Comparison of ENCODE assay signal across 9 mouse cellular contexts in genomic region chr1:93506944-93507676, GRCm38 (mm10). TPM values are rescaled to one million over a fixed set of nuclear protein-coding genes. Genes with fewer than 3 reads are reported as not detected.
DNase-seq lines count a peak whose midpoint lies in the region; ATAC-seq and TF ChIP-seq lines count a peak whose summit lies in the region.
"Had no signal": no experiment of that assay in that cellular context is flagged by ENCODE, and none has a peak within 500 bp of the region (broad histone marks: within the 10 kb centered on the region; RNA-seq: fewer than 3 reads in every experiment).

No protein-coding gene starts in this region.

- peak; percentile 34 to 71; a peak in 3 of 4 replicates for TF ChIP-seq EP300 in MEL (IDR thresholded peaks at IDR 0.05; ENCODE audit: low read depth in 1 of 2, low read length in 2 of 2)

- H3K9me3 ChIP-seq in MEL (replicated peaks; ENCODE audit: insufficient read depth, low read length): no peaks in the 10 kb centered on the region
- no peaks in the 10 kb centered on the region for H3K9me3 ChIP-seq in hindbrain, postnatal 0 days (ENCODE audit: low read length)
- H3K9me3 ChIP-seq: heart, embryonic 15.5 days; neural tube, embryonic 12.5 days had no signal

- peaks cover 4 to 8% of the 10 kb centered on the region in 2 experiments for H3K4me1 ChIP-seq in MEL (ENCODE audit: control insufficient read depth in 1 of 2, insufficient read depth in 2 of 2, low read length in 2 of 2)
- H3K4me1 ChIP-seq in hindbrain, postnatal 0 days (ENCODE audit: insufficient read depth, low read length): no peaks in the 10 kb centered on the region

- no peak overlapping the region for H3K4me3 ChIP-seq in layer of hippocampus, adult 2 months
- H3K4me3 ChIP-seq in MEL (ENCODE audit: control insufficient read depth in 1 of 2, insufficient read depth in 1 of 2, low read depth in 2 of 2, low read length in 2 of 2): no peak overlapping the region
- no peak overlapping the region for H3K4me3 ChIP-seq in hindbrain, postnatal 0 days (ENCODE audit: low read length)
- H3K4me3 ChIP-seq: heart, embryonic 15.5 days; neural tube, embryonic 12.5 days had no signal

- TF ChIP-seq POLR2A in MEL (IDR thresholded peaks at IDR 0.05; ENCODE audit: control insufficient read depth in 1 of 2, insufficient read depth in 1 of 2, low read depth in 1 of 2, low read length in 2 of 2, poor library complexity in 1 of 2): no peak

- peak in 1 of 2 experiments; percentile 5 for DNase-seq in layer of hippocampus, adult 2 months (ENCODE audit: low spot score in 2 of 2)
- no peak for DNase-seq in layer of hippocampus, postnatal 36 days
- DNase-seq in MEL (ENCODE audit: low read depth, low spot score): peak; percentile 86
- peak; percentile 50 for DNase-seq in c-Kit-positive CD71-positive TER-119-positive erythroid progenitor cells, embryonic 14.5 days (ENCODE audit: low spot score)
- peak; percentile 85 for DNase-seq in hindbrain, postnatal 0 days (ENCODE audit: low spot score)
- DNase-seq in naive thymus-derived CD4-positive, alpha-beta T cell, adult 2 months (ENCODE audit: low read depth): peak; percentile 74
- DNase-seq in urinary bladder, adult 18-20 months (ENCODE audit: low spot score in 2 of 2): no peak

- no peak overlapping the region for H3K27ac ChIP-seq in layer of hippocampus, adult 2 months
- H3K27ac ChIP-seq in MEL (ENCODE audit: control insufficient read depth, low read depth, low read length): 0 out of 2 replicates have a peak overlapping the region, but pooled peaks have one; percentile 32
- no peak overlapping the region for H3K27ac ChIP-seq in hindbrain, postnatal 0 days
- H3K27ac ChIP-seq: heart, embryonic 15.5 days; neural tube, embryonic 12.5 days had no signal

- H3K27me3 ChIP-seq in MEL (ENCODE audit: control insufficient read depth in 1 of 2, insufficient read depth in 2 of 2, low read length in 2 of 2): no peaks in the 10 kb centered on the region
- H3K27me3 ChIP-seq in hindbrain, postnatal 0 days (ENCODE audit: insufficient read depth, low read length): no peaks in the 10 kb centered on the region
- H3K27me3 ChIP-seq: heart, embryonic 15.5 days; neural tube, embryonic 12.5 days had no signal

- peaks cover 1% of the 10 kb centered on the region; the same call in 1 of the 2 replicates for H3K79me2 ChIP-seq in MEL (ENCODE audit: control insufficient read depth, insufficient read depth, low read length, poor library complexity)

- peak; percentile 81 for TF ChIP-seq CTCF in layer of hippocampus, adult 2 months (conservative IDR thresholded peaks at IDR 0.05)
- TF ChIP-seq CTCF in MEL (IDR thresholded peaks at IDR 0.05 in 2 of 3, conservative IDR thresholded peaks at IDR 0.05 in 1 of 3; ENCODE audit: control insufficient read depth in 1 of 3, insufficient read depth in 1 of 3, low read depth in 2 of 3, low read length in 3 of 3, poor library complexity in 1 of 3, severe bottlenecking in 1 of 3): peak; percentile 6 to 59 (median 27); a peak in 2 of 6 replicates
- TF ChIP-seq CTCF in hindbrain, postnatal 0 days (IDR thresholded peaks at IDR 0.05; ENCODE audit: low read depth): peak; percentile 59

- peak; percentile 57 for ATAC-seq in hindbrain, postnatal 0 days

- H3K36me3 ChIP-seq in MEL (ENCODE audit: control insufficient read depth in 1 of 2, insufficient read depth in 2 of 2, low read length in 2 of 2): peaks cover 15 to 51% of the 10 kb centered on the region in 2 experiments
- H3K36me3 ChIP-seq in hindbrain, postnatal 0 days (ENCODE audit: insufficient read depth, low read length): peaks cover 29% of the 10 kb centered on the region

- 46% methylated on average over 10 of the region's 10 CpGs for WGBS in hindbrain, postnatal 0 days

- peak; percentile 70 for TF ChIP-seq RAD21 in MEL (IDR thresholded peaks at IDR 0.05; ENCODE audit: low read depth, low read length)

- H3K4me2 ChIP-seq in hindbrain, postnatal 0 days (ENCODE audit: low read depth, low read length): no peak overlapping the region
- H3K4me2 ChIP-seq: heart, embryonic 15.5 days; neural tube, embryonic 12.5 days had no signal

- H3K9ac ChIP-seq in MEL (ENCODE audit: control insufficient read depth, low read depth, low read length, poor library complexity, severe bottlenecking): no peak overlapping the region
- no peak overlapping the region for H3K9ac ChIP-seq in hindbrain, postnatal 0 days (replicated peaks; ENCODE audit: low read length)
- H3K9ac ChIP-seq: heart, embryonic 15.5 days; neural tube, embryonic 12.5 days had no signal

TF ChIP-seq in MEL, 35 proteins besides CTCF, POLR2A, EP300 and RAD21:
- peak; percentile 43; the same call in 1 of the 2 replicates for TF ChIP-seq ETS1 (IDR thresholded peaks at IDR 0.05; ENCODE audit: low read depth, low read length)
- no peak for TF ChIP-seq POLR2AphosphoS2 (IDR thresholded peaks at IDR 0.05; ENCODE audit: low read length)
- TF ChIP-seq HCFC1 (IDR thresholded peaks at IDR 0.05; ENCODE audit: low read depth, low read length): no peak
- TF ChIP-seq ZC3H11A (IDR thresholded peaks at IDR 0.05; ENCODE audit: low read depth, low read length): peak; percentile 16; the same call in 1 of the 2 replicates
- no peak for TF ChIP-seq USF1 (IDR thresholded peaks at IDR 0.05; ENCODE audit: low read depth, low read length)
- no peak for TF ChIP-seq MEF2A (IDR thresholded peaks at IDR 0.05; ENCODE audit: extremely low read depth, insufficient replicate concordance, low read depth, low read length, poor library complexity, severe bottlenecking)
- TF ChIP-seq GATA1 (IDR thresholded peaks at IDR 0.05; ENCODE audit: low read depth, low read length): peak; percentile 86
- peak; percentile 92 for TF ChIP-seq ZNF384 (IDR thresholded peaks at IDR 0.05; ENCODE audit: low read depth, low read length)
- peak; percentile 81 for TF ChIP-seq RCOR1 (IDR thresholded peaks at IDR 0.05; ENCODE audit: low read depth, low read length)
- peak; percentile 37 for TF ChIP-seq SMC3 (IDR thresholded peaks at IDR 0.05; ENCODE audit: low read depth, low read length)

RNA-seq across cellular contexts. Expression of gene Farp2, which starts 4.8 kb away (rescaled TPM):
- total RNA-seq in layer of hippocampus, adult 2 months (2021): 10 to 100 TPM; 12.0 to 12.6 TPM
- total RNA-seq in layer of hippocampus, postnatal 36 days (2021): 10 to 100 TPM; 11.9 to 13.0 TPM
- total RNA-seq in MEL (2012; rRNA removed): 10.8 and 12.0 TPM in 2 replicates
- 1 to 10 TPM in 1 of 2 experiments, not detected in 1; 9.7 TPM for polyA plus RNA-seq in MEL (2012; ENCODE audit: insufficient read depth in 1 of 2, insufficient read length in 2 of 2, low read depth in 1 of 2, low replicate concordance in 2 of 2, missing spikeins in 1 of 2)
- 5.5 and 8.8 TPM in 2 replicates for total RNA-seq in hindbrain, postnatal 0 days (2014; rRNA removed)
- 2.7 and 2.9 TPM in 2 replicates for polyA plus RNA-seq in hindbrain, postnatal 0 days (2015; fragmentation: Nextera tagmentation; extraction: Ambion mirVana)

RNA-seq across cellular contexts. Expression of gene Hdlbp, which starts 28.5 kb away (rescaled TPM):
- total RNA-seq in layer of hippocampus, adult 2 months (2021): 100 to 1,000 TPM; 137 to 148 TPM
- total RNA-seq in layer of hippocampus, postnatal 36 days (2021): 100 to 1,000 TPM; 148 to 152 TPM
- total RNA-seq in MEL (2012; rRNA removed): 141 and 160 TPM in 2 replicates
- 1,000 to 10,000 TPM in 1 of 2 experiments, 100 to 1,000 TPM in 1; 271 to 1,954 TPM for polyA plus RNA-seq in MEL (2012; ENCODE audit: insufficient read depth in 1 of 2, insufficient read length in 2 of 2, low read depth in 1 of 2, low replicate concordance in 2 of 2, missing spikeins in 1 of 2)
- 66.0 and 114 TPM in 2 replicates for total RNA-seq in hindbrain, postnatal 0 days (2014; rRNA removed)
- polyA plus RNA-seq in hindbrain, postnatal 0 days (2015; fragmentation: Nextera tagmentation; extraction: Ambion mirVana): 96.5 and 99.5 TPM in 2 replicates

Comparison
In these comparisons a context has a peak if more than half of its experiments do, and no peak if none do; other contexts are left out.
1. DNase-seq: peak in MEL (single experiment), c-Kit-positive CD71-positive TER-119-positive erythroid progenitor cells, embryonic 14.5 days (single experiment), hindbrain, postnatal 0 days (single experiment) and naive thymus-derived CD4-positive, alpha-beta T cell, adult 2 months (single experiment); none in layer of hippocampus, postnatal 36 days (0 of 2) and urinary bladder, adult 18-20 months (0 of 2).
2. CTCF ChIP-seq: peak in every context shown above with its lines; median percentile 81 in layer of hippocampus, adult 2 months; 59 in hindbrain, postnatal 0 days; 27 in MEL.